Mouse (Mus musculus) heart, postnatal 36 days (tissue): Measurements from ENCODE around the gene Gpc6. TPM values are rescaled to one million over a fixed set of nuclear protein-coding genes. Genes with fewer than 3 reads are reported as not detected.

ENCODE experiments used
- DNase-seq, 2 experiments: peaks; one replicate each; pipeline ENCODE4 v3.0.0; 2021 to 2022
- intact Hi-C: fragments of 180-260 bp; cut with DNase I; formaldehyde crosslinking; loops from one replicate; pipeline ENCODE4 v1.15.1; 2025
- total RNA-seq, 2 experiments: library from RNA; stranded (reverse); gene quantifications; 2 replicates each; pipeline ENCODE4 v1.2.3; 2021

Gpc6 gene
- total RNA-seq, 2 experiments from 2014 or later: 11.4 to 11.5 TPM

GRCm38 (mm10) chr14:117666126-117666525 lies 741.0 kb downstream of the Gpc6 start:
- DNase-seq: peak in 1 of 2 experiments; percentile 6
- intact Hi-C loops: no loop called here

GRCm38 (mm10) chr14:117673541-117673940 lies 748.4 kb downstream of the Gpc6 start:
- DNase-seq: no peak
- intact Hi-C loops: no loop called here

- DNase-seq: no peak
- intact Hi-C loops: no loop called here
These were observed 749.4 kb downstream of the Gpc6 start for GRCm38 (mm10) chr14:117674482-117674881.

GRCm38 (mm10) chr14:117679926-117680325 lies 754.8 kb downstream of the Gpc6 start:
- intact Hi-C loops: loop anchor here (5.0 kb wide), 2 partner anchors 202 to 257 kb away; no protein-coding TSS in a partner anchor
- DNase-seq: no peak

- intact Hi-C loops: loop anchor here (5.0 kb wide), 2 partner anchors 201 to 256 kb away; no protein-coding TSS in a partner anchor
These were observed 756.3 kb downstream of the Gpc6 start for GRCm38 (mm10) chr14:117681321-117681921.

GRCm38 (mm10) chr14:117683149-117683548 lies 758.0 kb downstream of the Gpc6 start:
- intact Hi-C loops: loop anchor here (5.0 kb wide), 2 partner anchors 199 to 254 kb away; no protein-coding TSS in a partner anchor
- DNase-seq: no peak

More at GRCm38 (mm10) chr14:117681321-117681921, 756.3 kb downstream of the Gpc6 start:
- no peak for DNase-seq

GRCm38 (mm10) chr14:117689848-117690247 lies 764.7 kb downstream of the Gpc6 start:
- DNase-seq: no peak
- intact Hi-C loops: no loop called here

GRCm38 (mm10) chr14:117695565-117695964 lies 770.5 kb downstream of the Gpc6 start:
- no peak for DNase-seq
- intact Hi-C loops: no loop called here

- DNase-seq: no peak
- intact Hi-C loops: no loop called here
These were observed 775.7 kb downstream of the Gpc6 start for GRCm38 (mm10) chr14:117700670-117701280.

- intact Hi-C loops: no loop called here
- no peak for DNase-seq
These were observed 783.7 kb downstream of the Gpc6 start for GRCm38 (mm10) chr14:117708817-117709216.

GRCm38 (mm10) chr14:117710463-117710911 lies 785.4 kb downstream of the Gpc6 start:
- intact Hi-C loops: no loop called here

GRCm38 (mm10) chr14:117712311-117712710 lies 787.2 kb downstream of the Gpc6 start:
- peak in 1 of 2 experiments; percentile 8 for DNase-seq
- intact Hi-C loops: no loop called here

More at GRCm38 (mm10) chr14:117710463-117710911, 785.4 kb downstream of the Gpc6 start:
- peak; percentile 54 to 66 for DNase-seq

GRCm38 (mm10) chr14:117714165-117714564 lies 789.0 kb downstream of the Gpc6 start:
- no peak for DNase-seq
- intact Hi-C loops: no loop called here

GRCm38 (mm10) chr14:117716305-117716704 lies 791.2 kb downstream of the Gpc6 start:
- intact Hi-C loops: no loop called here
- no peak for DNase-seq

GRCm38 (mm10) chr14:117728741-117729140 lies 803.6 kb downstream of the Gpc6 start:
- intact Hi-C loops: no loop called here
- DNase-seq: no peak

- no peak for DNase-seq
- intact Hi-C loops: no loop called here
These were observed 830.1 kb downstream of the Gpc6 start for GRCm38 (mm10) chr14:117755231-117755630.

- DNase-seq: no peak
- intact Hi-C loops: no loop called here
These were observed 831.4 kb downstream of the Gpc6 start for GRCm38 (mm10) chr14:117756505-117756904.

- intact Hi-C loops: no loop called here
- DNase-seq: no peak
These were observed 832.8 kb downstream of the Gpc6 start for GRCm38 (mm10) chr14:117757790-117758358.

- DNase-seq: no peak
- intact Hi-C loops: no loop called here
These were observed 835.9 kb downstream of the Gpc6 start for GRCm38 (mm10) chr14:117760830-117761517.

GRCm38 (mm10) chr14:117762934-117763333 lies 837.8 kb downstream of the Gpc6 start:
- intact Hi-C loops: no loop called here
- DNase-seq: no peak

GRCm38 (mm10) chr14:117767861-117768260 lies 842.7 kb downstream of the Gpc6 start:
- DNase-seq: no peak
- intact Hi-C loops: no loop called here
